Mouse (Mus musculus) layer of hippocampus, adult 8-10 months (tissue): ENCODE results near the gene Pde4c. TPM values are rescaled to one million over a fixed set of nuclear protein-coding genes. Genes with fewer than 3 reads are reported as not detected.

Source experiments
- DNase-seq, 2 experiments: peaks; one replicate each; pipeline ENCODE4 v3.0.0; 2022; ENCODE audit warnings: low spot score in 2 of 2
- total RNA-seq, 4 experiments: library from RNA; stranded (reverse); gene quantifications; 2 replicates each; pipeline ENCODE4 v1.2.4; 2022

The Pde4c gene
- 1 to 10 TPM; 1.1 to 2.9 (median 1.5) TPM for total RNA-seq

- no peak for DNase-seq
Measured at GRCm38 (mm10) chr8:70723486-70724210, at the start of gene Pde4c. Pde4c (plus strand) TSS chr8:70723720.

- DNase-seq = no peak
Measured at GRCm38 (mm10) chr8:70674109-70674508, 49.4 kb upstream of the Pde4c start.

GRCm38 (mm10) chr8:70674716-70675115, 48.8 kb upstream of the Pde4c start:
- DNase-seq = no peak

GRCm38 (mm10) chr8:70675336-70675735, 48.2 kb upstream of the Pde4c start:
- no peak for DNase-seq

- DNase-seq = no peak
Measured at GRCm38 (mm10) chr8:70677451-70678080, 46.0 kb upstream of the Pde4c start.

- no peak for DNase-seq
Measured at GRCm38 (mm10) chr8:70678679-70679078, 44.8 kb upstream of the Pde4c start.

GRCm38 (mm10) chr8:70679404-70679803, 44.1 kb upstream of the Pde4c start:
- no peak for DNase-seq

- DNase-seq = no peak
Measured at GRCm38 (mm10) chr8:70680039-70680438, 43.5 kb upstream of the Pde4c start.

GRCm38 (mm10) chr8:70681410-70681809, 42.1 kb upstream of the Pde4c start:
- DNase-seq = no peak

GRCm38 (mm10) chr8:70682193-70682592, 41.3 kb upstream of the Pde4c start:
- DNase-seq = no peak

GRCm38 (mm10) chr8:70682692-70683091, 40.8 kb upstream of the Pde4c start:
- DNase-seq = no peak

- DNase-seq = peak; percentile 77 to 80
Measured at GRCm38 (mm10) chr8:70684291-70684690, 39.2 kb upstream of the Pde4c start.

GRCm38 (mm10) chr8:70687576-70687975, 35.9 kb upstream of the Pde4c start:
- DNase-seq = no peak

- DNase-seq = no peak
Measured at GRCm38 (mm10) chr8:70688136-70688535, 35.4 kb upstream of the Pde4c start.

GRCm38 (mm10) chr8:70689892-70690390, 33.6 kb upstream of the Pde4c start:
- no peak for DNase-seq

- no peak for DNase-seq
Measured at GRCm38 (mm10) chr8:70691230-70691629, 32.3 kb upstream of the Pde4c start.

- DNase-seq = no peak
Measured at GRCm38 (mm10) chr8:70691727-70692231, 31.7 kb upstream of the Pde4c start.

- no peak for DNase-seq
Measured at GRCm38 (mm10) chr8:70693636-70694035, 29.9 kb upstream of the Pde4c start.

- no peak for DNase-seq
Measured at GRCm38 (mm10) chr8:70695318-70696018, 28.1 kb upstream of the Pde4c start.

- no peak for DNase-seq
Measured at GRCm38 (mm10) chr8:70696019-70696885, 27.3 kb upstream of the Pde4c start.

- no peak for DNase-seq
Measured at GRCm38 (mm10) chr8:70696946-70697345, 26.6 kb upstream of the Pde4c start.
